Mouse (Mus musculus) liver, embryonic 11.5 days (tissue): Measurements from ENCODE around the gene Zfp748. TPM values are rescaled to one million over a fixed set of nuclear protein-coding genes. Genes with fewer than 3 reads are reported as not detected.
A peak's percentile ranks its signal among the peaks of the same experiment; 100 is the strongest.

Experiments used
- ATAC-seq: fragments of 200-750 bp; cut with Nextera tagmentation; replicated peaks from 2 replicates; pipeline ENCODE4 v1.8.0; 2017; ENCODE audit warnings: moderate number of reproducible peaks, mild to moderate bottlenecking, moderate TSS enrichment, moderate library complexity; ENCODE audit not compliant: low FRiP score
- DNase-seq: peaks from one replicate; pipeline ENCODE4 v3.0.0-alpha.2; 2017; ENCODE audit warnings: low spot score
- H3K27ac ChIP-seq: fragments of 300-500 bp; sonication (generic); 2 replicates; pipeline ENCODE4 v1.5.1; 2014; ENCODE audit warnings: mild to moderate bottlenecking, low read depth, low read length, control low read depth
- H3K27me3 ChIP-seq: fragments of 300-500 bp; sonication (generic); replicated peaks from 2 replicates; pipeline ENCODE4 v1.6.1; 2014; ENCODE audit warnings: low read length, mixed read lengths; ENCODE audit not compliant: control insufficient read depth, insufficient read depth
- H3K36me3 ChIP-seq: fragments of 300-500 bp; sonication (generic); 2 replicates; pipeline ENCODE4 v1.6.1; 2014; ENCODE audit warnings: mild to moderate bottlenecking, low read length, moderate library complexity, mixed read lengths; ENCODE audit not compliant: control insufficient read depth, insufficient read depth
- H3K4me1 ChIP-seq: fragments of 300-500 bp; sonication (generic); replicated peaks from 2 replicates; pipeline ENCODE4 v1.6.1; 2014; ENCODE audit warnings: low read length, mixed read lengths; ENCODE audit not compliant: control insufficient read depth, insufficient read depth
- H3K4me2 ChIP-seq: fragments of 300-500 bp; sonication (generic); 2 replicates; pipeline ENCODE4 v1.6.1; 2014; ENCODE audit warnings: mild to moderate bottlenecking, control low read depth, moderate library complexity
- H3K4me3 ChIP-seq: fragments of 300-500 bp; sonication (generic); 2 replicates; pipeline ENCODE4 v1.5.1; 2014; ENCODE audit warnings: low read depth, low read length, control low read depth
- H3K9ac ChIP-seq: fragments of 300-500 bp; sonication (generic); 2 replicates; pipeline ENCODE4 v1.6.1; 2014; ENCODE audit warnings: low read depth, low read length, control low read depth
- H3K9me3 ChIP-seq: fragments of 300-500 bp; sonication (generic); 2 replicates; pipeline ENCODE4 v1.6.1; 2016; ENCODE audit warnings: low read length, inconsistent platforms, mixed read lengths; ENCODE audit not compliant: control insufficient read depth
- WGBS: fragments of 180-500 bp; shearing (Covaris S2); extraction: QIAGEN DNeasy Blood & Tissue Kit; methylation state at CpG from one replicate; pipeline ENCODE4 v1.1.7; 2014; 5-methylcytosine and 5-hydroxymethylcytosine counted together
- polyA plus RNA-seq: library from polyadenylated mRNA; unstranded; fragments of >200 nt; fragmentation: Nextera tagmentation; extraction: Ambion mirVana; gene quantifications from 2 replicates; pipeline ENCODE4 v1.2.1, GENCODE M21; 2014

The Zfp748 gene
- polyA plus RNA-seq: 9.8 and 12.1 TPM in 2 replicates

- Histone ChIP-seq H3K36me3 (no peaks in the 10 kb centered on the region), H3K27ac (peak within 1 kb of the TSS; percentile 84), H3K4me3 (peak within 1 kb of the TSS; percentile 86), H3K27me3 (no peaks in the 10 kb centered on the region), H3K4me2 (peak within 1 kb of the TSS; percentile 84), H3K9ac (peak within 1 kb of the TSS; percentile 84), H3K4me1 (peaks cover 7% of the 10 kb centered on the region), H3K9me3 (no peaks in the 10 kb centered on the region)
- WGBS: 79% methylated on average over 4 of the region's 4 CpGs
- ATAC-seq: no peak
- DNase-seq: no peak
These were observed at the start of gene Zfp748 for GRCm38 (mm10) chr13:67553730-67554129. Zfp748 (minus strand) TSS chr13:67553830.

- Histone ChIP-seq H3K36me3 (no peaks in the 10 kb centered on the region), H3K4me3 (no peak overlapping the region), H3K27me3 (no peaks in the 10 kb centered on the region), H3K9me3 (no peaks in the 10 kb centered on the region), H3K4me2 (no peak overlapping the region), H3K4me1 (no peaks in the 10 kb centered on the region), H3K9ac (no peak overlapping the region), H3K27ac (no peak overlapping the region)
- no peak for ATAC-seq
- 67% methylated on average over 5 of the region's 5 CpGs for WGBS
- no peak for DNase-seq
These were observed 19.1 kb upstream of the Zfp748 start for GRCm38 (mm10) chr13:67572591-67573189.

- DNase-seq (peak; percentile 87), ATAC-seq (peak; percentile 97)
- WGBS: under 1% methylated on average over 44 of the region's 44 CpGs
- Histone ChIP-seq H3K4me2 (peak overlapping the region; percentile 84), H3K27me3 (no peaks in the 10 kb centered on the region), H3K4me1 (peaks cover 7% of the 10 kb centered on the region), H3K4me3 (peak overlapping the region; percentile 86), H3K36me3 (no peaks in the 10 kb centered on the region), H3K9ac (peak overlapping the region; percentile 84), H3K27ac (peak overlapping the region; percentile 84), H3K9me3 (no peaks in the 10 kb centered on the region)
These were observed 904 bp downstream of the Zfp748 start for GRCm38 (mm10) chr13:67552505-67553346.

GRCm38 (mm10) chr13:67545941-67546340 is 7.7 kb downstream of the Zfp748 start:
- no peak for DNase-seq
- Histone ChIP-seq H3K4me3 (no peak overlapping the region), H3K4me2 (no peak overlapping the region), H3K4me1 (no peaks in the 10 kb centered on the region), H3K36me3 (peaks cover 20% of the 10 kb centered on the region), H3K9me3 (no peaks in the 10 kb centered on the region), H3K9ac (no peak overlapping the region), H3K27ac (no peak overlapping the region), H3K27me3 (no peaks in the 10 kb centered on the region)
- 92% methylated on average over 1 of the region's 1 CpGs for WGBS
- no peak for ATAC-seq

- H3K4me1 ChIP-seq: peaks cover 7% of the 10 kb centered on the region; the same call in 1 of the 2 replicates
- no peak overlapping the region for H3K4me2 ChIP-seq
- no peak overlapping the region for H3K9ac ChIP-seq
- ATAC-seq: no peak
- H3K27ac ChIP-seq: no peak overlapping the region
- no peaks in the 10 kb centered on the region for H3K9me3 ChIP-seq
- H3K36me3 ChIP-seq: no peaks in the 10 kb centered on the region
- no peak overlapping the region for H3K4me3 ChIP-seq
- WGBS: 78% methylated on average over 3 of the region's 3 CpGs
- H3K27me3 ChIP-seq: no peaks in the 10 kb centered on the region
- no peak for DNase-seq
These were observed 26.4 kb downstream of the Zfp748 start for GRCm38 (mm10) chr13:67527049-67527730.

- Histone ChIP-seq H3K4me1 (peaks cover 7% of the 10 kb centered on the region; the same call in 1 of the 2 replicates), H3K9ac (peak within 1 kb of the TSS; percentile 81), H3K4me3 (peak within 1 kb of the TSS; percentile 88), H3K36me3 (peaks cover 3% of the 10 kb centered on the region; the same call in 1 of the 2 replicates), H3K27me3 (no peaks in the 10 kb centered on the region), H3K27ac (peak within 1 kb of the TSS; percentile 30; the same call in 1 of the 2 replicates), H3K9me3 (no peaks in the 10 kb centered on the region), H3K4me2 (peak within 1 kb of the TSS; percentile 82)
- under 1% methylated on average over 27 of the region's 27 CpGs for WGBS
- peak; percentile 90 for DNase-seq
- ATAC-seq: peak; percentile 99
These were observed 27.7 kb downstream of the Zfp748 start, which contains the start of the genes Gm26965 and Zfp87 for GRCm38 (mm10) chr13:67525753-67526410. Gm26965 (minus strand) TSS chr13:67526151. Zfp87 (minus strand) TSS chr13:67526177.

- Histone ChIP-seq H3K4me2 (no peak overlapping the region), H3K4me3 (no peak overlapping the region)
- no peak for DNase-seq
These were observed 52.7 kb downstream of the Zfp748 start for GRCm38 (mm10) chr13:67500908-67501307.

More at GRCm38 (mm10) chr13:67500908-67501307, 52.7 kb downstream of the Zfp748 start:
- Histone ChIP-seq H3K36me3 (no peaks in the 10 kb centered on the region; the same call in 1 of the 2 replicates), H3K27ac (no peak overlapping the region), H3K9me3 (no peaks in the 10 kb centered on the region), H3K9ac (no peak overlapping the region), H3K4me1 (peaks cover 8% of the 10 kb centered on the region; the same call in 1 of the 2 replicates), H3K27me3 (no peaks in the 10 kb centered on the region)
- WGBS: 76% methylated on average over 1 of the region's 1 CpGs
- ATAC-seq: no peak
